Mouse (Mus musculus) heart, adult 18-20 months (tissue): ENCODE data around the gene Slc19a3. TPM values are rescaled to one million over a fixed set of nuclear protein-coding genes. Genes with fewer than 3 reads are reported as not detected.
"Not testable (repeated sequence)": the region's sequence is repeated elsewhere in the genome, so short reads cannot be mapped to it uniquely, and the experiment has no call there.

ENCODE experiments used
- DNase-seq, 2 experiments: peaks; one replicate each; pipeline ENCODE4 v3.0.0; 2021 to 2022; ENCODE audit warnings: mixed read lengths in 1 of 2
- total RNA-seq, 2 experiments: library from RNA; stranded (reverse); gene quantifications; 2 replicates each; pipeline ENCODE4 v1.2.3; 2021

The Slc19a3 gene
- total RNA-seq, 2 experiments from 2014 or later, result 0.51 to 0.55 TPM

DNA sequence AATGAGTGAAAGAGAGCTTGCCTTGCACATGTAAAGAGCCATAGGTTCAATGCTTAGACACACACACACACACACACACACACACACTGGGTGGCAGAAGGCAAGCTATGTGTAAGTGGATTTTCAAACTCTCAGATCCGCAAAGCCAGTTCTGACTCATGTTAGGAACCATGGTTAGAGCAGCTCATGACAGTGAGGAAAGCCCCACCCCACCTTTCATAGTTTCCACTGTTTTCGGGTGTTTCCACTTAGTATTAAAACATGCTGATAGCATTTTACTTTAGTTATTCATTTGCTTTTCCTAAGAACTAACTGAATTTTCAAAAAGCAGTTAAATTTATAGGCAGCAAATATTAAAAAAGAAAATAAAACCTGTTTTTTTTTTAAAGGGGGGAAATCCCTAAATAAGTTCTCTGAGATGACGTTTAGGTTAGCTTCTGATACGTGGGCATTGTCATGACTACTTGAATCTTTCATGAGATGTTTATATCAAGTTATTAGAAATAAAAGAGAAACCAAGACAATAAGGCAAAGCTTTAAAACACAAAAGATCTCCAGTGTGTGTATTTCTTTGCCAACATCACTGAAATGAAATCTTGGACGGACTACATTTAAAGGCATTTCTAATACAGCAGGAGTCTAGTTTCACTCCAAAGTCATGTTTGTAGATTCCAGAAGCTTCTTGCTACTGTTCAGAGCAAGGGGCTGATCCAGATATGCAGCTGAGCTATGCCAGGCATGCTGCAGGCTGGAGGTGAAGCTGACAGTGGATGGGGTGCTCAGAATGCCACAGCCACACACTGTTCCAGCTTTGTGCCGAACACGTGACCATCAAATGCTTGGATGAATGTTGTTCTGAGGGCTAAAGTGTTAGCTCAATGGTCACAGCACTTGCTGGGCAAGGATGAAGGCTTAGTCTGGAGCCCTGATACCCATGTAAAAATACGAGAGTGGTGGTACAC is 31.7 kb downstream of the Slc19a3 start:
- DNase-seq, result no peak

- DNase-seq, result not testable (repeated sequence)
Measured at GRCm38 (mm10) chr1:83000306-83000705, 37.9 kb downstream of the Slc19a3 start, which contains the start of gene Gm47959. Gene Gm47959, plus strand, starts transcription at chr1:83000548.

DNA sequence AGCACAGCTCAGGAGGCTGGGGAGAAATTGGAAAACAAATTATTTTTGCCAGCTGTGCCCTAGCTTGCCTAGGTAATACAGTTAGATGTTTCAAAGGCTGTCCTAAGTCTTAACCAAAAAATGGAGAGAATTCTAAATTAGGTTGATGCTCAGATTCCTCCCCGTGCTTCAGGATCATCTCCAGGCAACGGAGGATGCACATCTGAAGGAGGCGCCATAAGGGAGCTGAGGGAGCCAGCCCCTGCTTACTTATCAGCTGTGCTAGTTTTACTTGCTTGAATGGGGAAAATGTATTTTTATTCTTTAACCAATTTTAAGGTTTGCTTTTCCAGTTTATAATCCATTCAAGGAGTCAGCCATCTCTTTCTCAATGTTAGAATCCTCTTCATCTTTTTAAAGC is 44.3 kb downstream of the Slc19a3 start:
- DNase-seq, result no peak

DNA sequence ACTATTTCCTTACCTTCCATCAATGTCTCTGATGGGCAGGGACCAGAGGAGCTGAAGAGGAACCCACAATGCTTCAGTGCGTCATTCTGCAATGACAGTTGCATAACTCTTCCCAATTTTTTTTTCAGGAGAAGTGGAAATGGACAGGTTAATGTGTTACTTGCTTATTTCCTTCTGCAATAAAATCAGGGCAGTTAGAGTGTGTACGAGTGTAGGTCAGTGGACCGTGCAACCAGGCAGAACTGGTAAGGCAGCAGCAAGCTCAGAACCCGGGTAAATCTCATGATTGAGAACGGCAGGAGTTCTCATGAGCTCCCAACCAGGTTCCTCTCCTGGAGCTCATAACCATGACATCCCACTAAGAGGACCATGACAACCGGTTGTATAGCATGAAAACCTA is 46.2 kb downstream of the Slc19a3 start:
- no peak for DNase-seq

DNA sequence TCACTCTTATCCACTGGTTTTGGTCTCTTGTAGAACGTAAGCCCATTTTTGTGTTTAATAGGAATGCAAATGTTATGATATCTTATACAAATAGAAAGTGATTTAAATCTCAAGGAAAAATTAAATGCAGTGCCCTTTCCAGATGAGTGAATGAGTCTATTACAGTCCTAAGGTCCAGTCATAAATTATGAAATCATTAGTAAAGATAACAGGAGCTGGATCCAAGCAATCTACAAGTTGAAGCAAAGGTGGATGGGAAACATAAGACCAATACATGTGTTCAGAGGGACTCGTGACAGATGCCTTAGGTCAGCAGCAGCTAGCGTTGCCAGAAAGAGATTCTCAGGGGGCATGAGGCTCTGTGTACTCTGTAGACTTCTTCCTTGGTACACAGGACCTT is 46.7 kb downstream of the Slc19a3 start:
- DNase-seq, result no peak

DNA sequence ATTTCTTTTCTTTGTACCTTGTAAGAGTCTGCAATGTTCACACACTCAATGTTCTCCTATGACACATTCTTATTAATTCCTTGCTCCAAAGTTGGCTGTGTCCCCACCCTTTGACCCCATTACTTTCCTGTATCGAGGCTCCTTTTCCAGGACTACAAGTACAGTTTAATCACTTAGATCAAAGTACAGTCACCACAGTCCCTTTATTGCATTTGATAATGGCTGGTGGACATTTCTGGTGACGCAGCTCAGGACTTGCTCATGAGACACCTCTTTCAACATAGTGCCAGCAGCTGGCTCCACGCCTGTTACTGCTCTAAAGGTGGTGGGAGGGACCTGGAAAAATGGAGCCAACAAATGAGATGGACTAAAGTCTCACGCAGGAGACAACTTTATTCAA is 47.2 kb downstream of the Slc19a3 start:
- no peak for DNase-seq

DNA sequence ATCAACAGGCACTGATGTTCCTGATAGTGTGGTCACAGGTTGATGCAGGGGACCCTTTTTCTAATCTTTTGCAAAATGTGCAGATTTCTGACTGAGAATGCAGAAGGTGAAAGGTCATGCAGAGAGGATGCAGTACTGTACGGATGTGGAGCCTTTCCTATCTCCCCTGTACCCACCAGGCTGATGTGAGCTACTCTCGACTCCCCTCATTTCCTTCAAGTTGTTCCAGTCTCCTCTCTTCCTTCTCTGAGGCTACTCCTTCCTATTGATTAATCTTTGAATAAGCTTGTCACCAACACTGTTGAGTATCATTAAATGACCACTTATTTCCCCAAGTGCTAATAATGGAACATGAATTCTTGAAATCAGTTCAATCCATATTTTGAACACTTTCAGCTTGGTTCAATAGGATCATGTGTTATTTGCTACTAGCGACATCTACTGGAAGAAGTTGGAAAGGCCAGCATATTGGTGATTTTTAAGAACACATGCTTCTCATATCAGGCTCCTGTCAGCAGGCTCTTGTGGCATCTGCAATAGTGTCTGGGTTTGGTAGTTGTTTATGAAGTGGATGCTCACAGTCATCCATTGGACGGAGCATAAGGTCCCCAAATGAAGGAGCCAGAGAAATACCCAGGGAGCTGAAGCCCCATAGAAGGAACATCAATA is 50.6 kb downstream of the Slc19a3 start:
- DNase-seq, result peak; percentile 48 to 78

- DNase-seq, result no peak
Measured at GRCm38 (mm10) chr1:82986738-82987137, 51.5 kb downstream of the Slc19a3 start.

GRCm38 (mm10) chr1:82977840-82978239 is 60.4 kb downstream of the Slc19a3 start:
- no peak for DNase-seq

DNA sequence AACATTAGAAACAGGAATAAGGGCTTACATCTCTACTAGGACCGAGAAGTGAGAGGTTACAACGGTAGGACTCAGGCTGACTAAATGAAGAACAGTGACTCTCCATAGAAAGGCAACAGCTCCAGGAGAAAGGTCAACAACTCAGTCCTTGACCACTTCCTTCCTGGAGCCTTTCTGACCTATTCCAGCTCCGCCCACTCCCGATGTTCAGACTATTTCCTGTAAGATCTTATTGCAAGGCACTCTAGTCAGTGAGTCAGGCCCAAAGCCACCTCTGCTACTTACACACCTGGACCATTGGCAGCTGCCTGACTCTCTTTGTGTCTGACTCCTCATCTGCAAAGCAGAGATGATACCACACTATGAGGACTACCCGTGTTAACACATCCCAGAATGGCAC is 62.5 kb downstream of the Slc19a3 start:
- DNase-seq, result peak in 1 of 2 experiments; percentile 8

DNA sequence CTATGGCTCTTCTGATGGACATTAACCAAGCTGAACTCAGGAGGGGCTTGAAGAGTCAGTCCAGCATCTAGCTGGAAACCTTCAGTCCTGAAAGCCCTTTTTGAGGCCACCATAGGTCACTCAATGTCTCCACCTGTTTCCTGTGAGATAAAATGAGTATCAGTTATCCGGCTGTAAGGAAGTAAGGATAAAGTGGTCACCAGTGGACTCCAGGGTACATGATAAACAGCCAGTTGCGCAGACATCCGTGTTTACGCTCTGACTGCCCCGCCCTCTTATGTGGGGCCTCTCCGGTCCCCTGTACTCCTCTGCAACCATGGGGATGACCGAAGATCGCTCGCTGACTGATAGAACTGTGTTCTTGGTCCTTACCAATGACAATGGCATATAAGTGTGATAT is 63.9 kb downstream of the Slc19a3 start:
- DNase-seq, result peak in 1 of 2 experiments; percentile 7

DNA sequence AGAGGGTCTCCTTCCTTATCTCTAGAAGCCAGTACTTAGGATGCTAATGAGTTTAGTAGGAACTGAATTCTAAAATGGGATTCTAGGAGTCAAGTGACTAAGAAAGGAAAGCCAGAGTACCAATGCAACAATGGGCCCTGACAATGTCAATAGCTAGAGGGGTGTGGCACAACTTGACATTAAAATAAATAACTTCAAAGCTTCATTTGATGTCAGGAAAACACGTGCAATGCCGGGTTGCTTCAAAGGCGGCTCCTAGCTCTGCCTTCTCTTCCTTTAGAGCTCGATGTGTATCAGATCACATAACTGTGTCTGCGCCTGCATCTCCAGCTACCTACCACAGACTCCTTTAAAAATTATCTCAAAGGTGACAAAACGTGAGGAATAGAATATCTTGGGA is 64.3 kb downstream of the Slc19a3 start:
- DNase-seq, result no peak

DNA sequence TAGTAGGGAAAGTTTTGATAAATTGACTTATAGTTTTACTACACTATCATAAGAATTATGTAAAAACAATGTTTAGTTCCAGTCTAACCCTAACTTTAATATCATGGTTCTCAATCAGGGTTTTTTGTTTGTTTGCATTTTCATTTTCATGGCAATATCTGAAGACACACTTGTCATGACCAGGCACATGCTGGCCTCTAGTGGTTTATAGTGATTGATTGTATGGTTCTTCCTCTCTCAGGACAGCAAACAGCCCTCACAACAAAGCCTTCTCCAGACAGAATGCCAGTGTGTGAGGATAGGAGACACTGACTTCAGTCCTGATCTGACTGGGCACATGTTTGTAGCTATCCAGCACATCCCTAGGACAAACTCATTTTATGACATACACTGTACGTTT is 65.0 kb downstream of the Slc19a3 start:
- no peak for DNase-seq

DNA sequence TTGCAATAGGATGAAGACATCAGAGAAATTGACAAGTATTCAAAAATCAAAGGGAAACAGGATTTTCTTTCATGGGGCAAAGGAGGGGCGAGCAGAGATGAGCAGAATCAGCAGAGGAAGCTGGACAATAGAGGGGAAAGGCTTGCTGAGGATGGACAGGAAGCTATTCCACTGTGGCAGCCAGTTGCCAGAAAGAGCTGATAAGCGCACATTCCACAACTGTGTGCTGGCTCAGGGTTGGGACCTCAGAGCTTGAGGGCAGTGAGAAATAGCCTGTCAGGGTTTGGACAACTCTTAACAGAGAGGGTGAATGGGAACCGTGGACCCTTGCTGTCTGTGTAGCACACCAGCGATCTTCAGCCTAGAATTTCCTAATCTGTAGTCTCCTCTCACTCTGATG is 66.2 kb downstream of the Slc19a3 start:
- peak; percentile 36 to 47 for DNase-seq

DNA sequence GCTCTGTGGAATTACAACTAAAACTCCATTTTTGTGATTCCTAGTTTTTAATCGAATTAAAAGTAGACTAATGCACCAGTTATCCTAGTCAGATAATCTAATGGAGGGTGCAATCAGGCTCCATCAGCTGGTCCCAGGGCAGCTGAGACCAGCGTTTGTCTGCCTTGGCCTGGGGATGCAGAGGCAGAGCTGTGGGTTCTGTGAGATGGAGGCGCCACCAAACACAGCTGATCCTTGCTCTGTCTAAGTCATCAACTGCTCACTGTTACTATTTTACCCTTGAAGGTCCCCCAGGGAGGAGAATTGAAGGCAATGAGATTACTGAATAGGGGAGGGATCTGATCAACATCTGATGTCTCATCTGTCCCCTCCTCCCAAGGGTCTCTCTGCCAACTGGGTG is 71.8 kb downstream of the Slc19a3 start:
- no peak for DNase-seq

Other genes with a start within 250 kb of the Slc19a3 start
- gene Agfg1, start 199.0 kb downstream of the Slc19a3 start, total RNA-seq, result 10 to 100 TPM; 27.3 to 27.5 TPM
- gene A030005L19Rik, start 125.1 kb downstream of the Slc19a3 start, total RNA-seq, result not detected
- not detected for gene A030014E15Rik, start 113.5 kb downstream of the Slc19a3 start, total RNA-seq
- not detected for gene Gm6217, start 107.0 kb downstream of the Slc19a3 start, total RNA-seq
- not detected for gene A030003K21Rik, start 95.1 kb downstream of the Slc19a3 start, total RNA-seq
- gene Gm7544, start 82.4 kb downstream of the Slc19a3 start, total RNA-seq, result not detected
- not detected for gene Gm47955, start 78.2 kb downstream of the Slc19a3 start, total RNA-seq
- not detected for gene Gm47959, start 37.9 kb downstream of the Slc19a3 start, total RNA-seq
- not detected for gene Krtap28-10, start 4.0 kb upstream of the Slc19a3 start, total RNA-seq
- gene Gm47969, start 6.5 kb upstream of the Slc19a3 start, total RNA-seq, result not detected
- not detected for gene A030005K14Rik, start 20.9 kb upstream of the Slc19a3 start, total RNA-seq
- not detected for gene Krtap28-13, start 22.5 kb upstream of the Slc19a3 start, total RNA-seq
- gene Ccl20, start 78.3 kb upstream of the Slc19a3 start, total RNA-seq, result under 1 TPM in 1 of 2 experiments, not detected in 1; 0.64 TPM
- gene Daw1, start 121.3 kb upstream of the Slc19a3 start, total RNA-seq, result not detected